Mouse (Mus musculus) liver, embryonic 13.5 days (tissue): ENCODE data around the gene Ints6. TPM values are rescaled to one million over a fixed set of nuclear protein-coding genes. Genes with fewer than 3 reads are reported as not detected.

Source experiments
- ATAC-seq: fragments of 200-750 bp; cut with Nextera tagmentation; 2 replicates; pipeline ENCODE4 v1.8.0; 2017; ENCODE audit warnings: low read depth, mild to moderate bottlenecking, moderate number of reproducible peaks, moderate library complexity
- DNase-seq: peaks from one replicate; pipeline ENCODE4 v3.0.0; 2022
- H3K27ac ChIP-seq: fragments of 300-500 bp; sonication (generic); 2 replicates; pipeline ENCODE4 v1.5.1; 2015; ENCODE audit warnings: moderate library complexity, mild to moderate bottlenecking, inconsistent platforms
- H3K27me3 ChIP-seq: fragments of 300-500 bp; sonication (generic); 2 replicates; pipeline ENCODE4 v1.6.1; 2015; ENCODE audit warnings: mild to moderate bottlenecking, inconsistent platforms
- H3K36me3 ChIP-seq: fragments of 300-500 bp; sonication (generic); 2 replicates; pipeline ENCODE4 v1.6.1; 2015; ENCODE audit warnings: mild to moderate bottlenecking, inconsistent platforms
- H3K4me1 ChIP-seq: fragments of 300-500 bp; sonication (generic); replicated peaks from 2 replicates; pipeline ENCODE4 v1.6.1; 2015; ENCODE audit warnings: inconsistent platforms
- H3K4me2 ChIP-seq: fragments of 300-500 bp; sonication (generic); 2 replicates; pipeline ENCODE4 v1.6.1; 2015; ENCODE audit warnings: inconsistent platforms, mild to moderate bottlenecking, moderate library complexity
- H3K4me3 ChIP-seq: fragments of 300-500 bp; sonication (generic); replicated peaks from 2 replicates; pipeline ENCODE4 v1.5.1; 2015; ENCODE audit warnings: mild to moderate bottlenecking, inconsistent platforms
- H3K9ac ChIP-seq: fragments of 300-500 bp; sonication (generic); 2 replicates; pipeline ENCODE4 v1.6.1; 2015; ENCODE audit warnings: mild to moderate bottlenecking, inconsistent platforms
- H3K9me3 ChIP-seq: fragments of 300-500 bp; sonication (generic); replicated peaks from 2 replicates; pipeline ENCODE4 v1.6.1; 2016; ENCODE audit warnings: inconsistent platforms
- WGBS: fragments of 180-500 bp; shearing (Covaris S2); methylation state at CpG from one replicate; pipeline ENCODE4 v1.1.7; 2015; ENCODE audit not compliant: insufficient replicate concordance; 5-methylcytosine and 5-hydroxymethylcytosine counted together
- polyA plus RNA-seq: library from polyadenylated mRNA; unstranded; fragments of >200 nt; fragmentation: Nextera tagmentation; extraction: Ambion mirVana; gene quantifications from 2 replicates; pipeline ENCODE4 v1.2.1, GENCODE M21; 2015

Ints6 gene
- polyA plus RNA-seq, 1 experiment from 2014 or later, result 10.5 TPM

DNA sequence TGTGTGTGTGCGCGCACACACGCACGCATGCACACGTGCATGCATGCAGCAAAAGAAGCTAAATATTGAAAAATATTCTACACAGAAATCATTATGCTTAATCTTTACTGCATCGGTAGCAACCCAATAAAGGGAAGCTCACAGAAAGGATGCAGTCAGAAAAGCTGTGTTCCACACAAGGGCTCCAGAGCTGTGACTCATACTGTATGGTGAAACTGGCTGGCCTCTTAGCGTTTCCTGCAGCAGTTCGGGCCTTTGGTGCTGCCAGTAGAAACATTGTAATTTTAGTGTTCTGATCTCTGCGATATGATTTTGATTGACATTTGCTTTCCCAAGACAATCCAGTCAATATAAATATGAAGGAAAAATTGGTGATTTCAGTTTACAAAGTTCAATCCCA is 17.1 kb upstream of the Ints6 start:
- WGBS, result 77% methylated on average over 9 of the region's 9 CpGs
- no peak overlapping the region for H3K4me2 ChIP-seq
- H3K27me3 ChIP-seq, result no peaks in the 10 kb centered on the region
- no peak for DNase-seq
- ATAC-seq, result no peak
- no peaks in the 10 kb centered on the region for H3K36me3 ChIP-seq
- no peak overlapping the region for H3K27ac ChIP-seq
- H3K9me3 ChIP-seq, result no peaks in the 10 kb centered on the region
- no peak overlapping the region for H3K9ac ChIP-seq
- H3K4me3 ChIP-seq, result no peak overlapping the region
- peaks cover 32% of the 10 kb centered on the region for H3K4me1 ChIP-seq

DNA sequence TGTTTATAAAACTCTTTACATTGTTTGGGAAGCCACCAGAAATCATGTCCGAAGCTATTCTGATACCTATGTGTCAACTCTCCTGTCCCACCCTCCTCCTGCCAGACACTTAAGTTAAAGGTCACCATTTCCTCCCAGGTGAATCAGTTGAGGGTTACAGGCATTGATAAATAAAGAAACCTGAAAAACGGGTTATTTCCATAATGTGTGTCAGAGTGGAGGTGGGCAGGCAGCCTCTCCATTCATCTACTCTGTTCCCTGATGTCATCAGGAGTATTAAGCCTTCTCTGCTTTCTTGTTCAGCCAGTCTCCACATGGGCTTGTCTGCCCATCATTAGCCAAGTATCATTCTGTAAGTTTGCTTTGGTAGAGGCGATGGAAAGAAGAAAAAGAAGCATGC is 14.1 kb upstream of the Ints6 start:
- no peaks in the 10 kb centered on the region for H3K36me3 ChIP-seq
- WGBS, result 74% methylated on average over 3 of the region's 3 CpGs
- H3K27ac ChIP-seq, result no peak overlapping the region
- H3K27me3 ChIP-seq, result no peaks in the 10 kb centered on the region
- DNase-seq, result no peak
- H3K4me3 ChIP-seq, result no peak overlapping the region
- H3K4me2 ChIP-seq, result no peak overlapping the region
- peaks cover 15% of the 10 kb centered on the region for H3K4me1 ChIP-seq
- ATAC-seq, result no peak
- H3K9me3 ChIP-seq, result no peaks in the 10 kb centered on the region
- H3K9ac ChIP-seq, result no peak overlapping the region

- no peak for ATAC-seq
- Histone ChIP-seq H3K4me2 (no peak overlapping the region), H3K36me3 (no peaks in the 10 kb centered on the region), H3K9ac (no peak overlapping the region), H3K4me3 (no peak overlapping the region), H3K4me1 (peaks cover 8% of the 10 kb centered on the region; the same call in 1 of the 2 replicates), H3K27ac (no peak overlapping the region), H3K9me3 (no peaks in the 10 kb centered on the region), H3K27me3 (no peaks in the 10 kb centered on the region)
- WGBS, result 77% methylated on average over 3 of the region's 3 CpGs
- no peak for DNase-seq
Observed at GRCm38 (mm10) chr14:62774246-62774645, 13.3 kb upstream of the Ints6 start.

- Histone ChIP-seq H3K4me1 (peaks cover 8% of the 10 kb centered on the region; the same call in 1 of the 2 replicates), H3K27me3 (no peaks in the 10 kb centered on the region), H3K4me3 (no peak overlapping the region), H3K36me3 (no peaks in the 10 kb centered on the region), H3K9ac (no peak overlapping the region), H3K4me2 (no peak overlapping the region), H3K27ac (no peak overlapping the region), H3K9me3 (no peaks in the 10 kb centered on the region)
- ATAC-seq (no peak), DNase-seq (no peak)
- 71% methylated on average over 6 of the region's 6 CpGs for WGBS
Observed at GRCm38 (mm10) chr14:62773766-62774165, 12.8 kb upstream of the Ints6 start.

- Histone ChIP-seq H3K9me3 (no peaks in the 10 kb centered on the region), H3K27me3 (no peaks in the 10 kb centered on the region), H3K4me3 (no peak overlapping the region), H3K4me2 (no peak overlapping the region), H3K36me3 (no peaks in the 10 kb centered on the region), H3K4me1 (peaks cover 19% of the 10 kb centered on the region), H3K9ac (no peak overlapping the region), H3K27ac (no peak overlapping the region)
- 72% methylated on average over 2 of the region's 2 CpGs for WGBS
- DNase-seq (no peak), ATAC-seq (no peak)
Observed at GRCm38 (mm10) chr14:62765398-62765797, 4.4 kb upstream of the Ints6 start.

DNA sequence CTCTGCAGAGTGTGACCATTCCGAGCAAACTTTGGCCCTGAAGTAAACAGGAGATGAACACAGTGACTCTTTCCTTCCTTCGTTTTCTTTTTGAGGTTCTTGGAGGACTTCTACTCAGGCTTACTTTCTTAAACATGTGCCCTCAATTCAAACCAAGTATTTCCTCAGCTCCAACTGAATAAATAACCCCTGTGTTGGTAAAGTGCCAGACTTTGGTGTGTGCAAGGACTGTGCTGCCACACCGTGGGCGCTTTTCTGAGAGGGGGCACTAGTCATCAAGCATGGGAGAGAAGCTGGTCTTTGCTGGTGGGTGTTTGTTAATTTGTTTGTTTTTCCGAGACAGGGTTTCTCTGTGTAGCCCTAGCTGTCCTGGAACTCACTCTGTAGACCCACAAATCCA is 3.4 kb upstream of the Ints6 start:
- H3K9me3 ChIP-seq, result no peaks in the 10 kb centered on the region
- H3K27me3 ChIP-seq, result no peaks in the 10 kb centered on the region
- no peak for ATAC-seq
- H3K36me3 ChIP-seq, result no peaks in the 10 kb centered on the region
- DNase-seq, result no peak
- no peak overlapping the region for H3K4me2 ChIP-seq
- H3K4me3 ChIP-seq, result no peak overlapping the region
- peaks cover 20% of the 10 kb centered on the region for H3K4me1 ChIP-seq
- H3K9ac ChIP-seq, result no peak overlapping the region
- 75% methylated on average over 5 of the region's 5 CpGs for WGBS
- H3K27ac ChIP-seq, result no peak overlapping the region

DNA sequence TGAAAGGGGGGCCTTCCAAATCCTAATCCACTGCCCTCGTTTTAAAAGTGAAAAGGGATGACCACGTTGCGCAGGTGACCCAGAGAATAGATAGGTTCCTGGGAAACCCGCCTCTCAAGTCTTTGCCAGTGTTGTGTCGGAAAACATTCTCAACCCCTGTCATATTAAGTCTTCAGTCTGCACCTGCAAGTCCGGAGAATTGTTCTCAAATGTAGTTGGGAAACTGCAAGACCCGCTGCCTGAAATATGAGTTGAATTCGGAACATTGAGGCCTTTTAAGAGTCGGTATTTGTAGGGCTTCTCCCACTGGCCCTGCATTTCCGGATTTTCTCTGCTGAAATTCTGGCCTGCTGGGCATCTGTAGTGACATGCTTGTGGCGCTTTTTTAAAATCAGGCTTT is 974 bp upstream of the Ints6 start:
- WGBS, result 3% methylated on average over 11 of the region's 11 CpGs
- Histone ChIP-seq H3K27me3 (no peaks in the 10 kb centered on the region), H3K9ac (peak overlapping the region; percentile 93), H3K27ac (peak overlapping the region; percentile 91), H3K9me3 (no peaks in the 10 kb centered on the region), H3K4me1 (peaks cover 34% of the 10 kb centered on the region), H3K4me3 (peak overlapping the region; percentile 80), H3K36me3 (peaks cover 9% of the 10 kb centered on the region), H3K4me2 (peak overlapping the region; percentile 87)
- no peak for DNase-seq
- ATAC-seq, result no peak

DNA sequence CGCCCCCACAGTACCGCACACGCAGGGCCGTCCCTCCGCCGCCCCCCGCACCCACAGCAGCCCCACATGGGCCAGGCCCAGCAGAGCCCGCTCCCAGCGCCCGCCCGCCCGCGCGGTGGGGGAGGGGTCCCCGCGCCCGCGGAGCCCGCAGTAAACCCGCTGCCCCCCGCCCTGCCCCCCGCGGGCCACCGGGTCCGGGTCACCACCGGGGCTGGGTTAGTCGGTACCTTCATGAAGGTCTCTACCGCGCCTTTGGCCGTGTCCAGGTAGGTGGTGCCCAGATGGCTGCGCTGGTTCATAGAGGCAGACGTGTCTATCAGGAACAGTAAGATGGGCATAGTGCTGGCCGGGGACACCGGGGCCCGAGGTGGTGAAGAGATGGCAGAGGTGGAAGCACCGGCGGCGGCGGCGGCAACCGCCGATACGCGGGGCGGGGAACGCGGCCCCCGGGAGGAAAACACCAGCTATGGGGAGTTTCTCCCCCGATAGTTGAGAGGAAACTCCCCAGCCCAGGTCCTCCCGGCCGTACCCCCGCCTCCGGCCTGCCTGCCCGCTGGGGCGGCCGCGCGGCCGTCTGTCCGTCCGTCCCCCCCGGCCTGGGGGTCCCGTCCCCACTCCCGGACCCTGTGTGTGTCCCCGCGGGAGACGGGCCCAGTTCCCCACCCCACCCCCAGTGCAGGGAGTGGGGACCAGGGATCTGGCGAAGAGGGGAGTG is 491 bp downstream of the Ints6 start:
- DNase-seq (peak; percentile 61), ATAC-seq (peak; percentile 35)
- H3K27me3 ChIP-seq, result no peaks in the 10 kb centered on the region

DNA sequence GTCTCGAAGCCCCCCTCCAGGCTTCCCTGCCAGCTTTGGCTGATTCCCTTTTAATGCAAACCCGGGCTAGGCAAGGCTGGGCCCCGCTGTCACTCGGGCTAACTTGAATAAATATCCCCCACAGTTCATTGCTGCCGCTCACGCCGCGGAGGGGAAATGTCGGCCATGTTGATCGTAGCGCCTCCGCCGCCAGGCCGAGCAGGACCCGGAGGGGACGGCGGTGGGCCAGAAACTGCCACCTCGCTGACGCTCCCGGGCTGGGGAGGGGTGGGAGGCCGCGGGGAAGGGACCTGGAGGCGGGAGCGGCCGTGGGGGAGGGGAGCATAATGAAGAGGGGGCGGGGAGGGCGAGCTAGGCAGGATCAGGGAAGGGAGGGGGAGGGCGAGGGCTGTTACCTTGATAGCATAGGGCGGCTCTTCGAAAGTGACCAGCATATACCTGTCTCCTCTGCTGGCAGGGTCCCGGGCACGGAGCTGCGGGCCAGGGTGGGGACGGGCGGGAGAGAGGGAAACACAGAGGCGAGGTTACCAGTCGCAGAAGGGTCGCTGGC is 1.1 kb downstream of the Ints6 start:
- 1% methylated on average over 38 of the region's 38 CpGs for WGBS

More for the DNA sequence above, 491 bp downstream of the Ints6 start:
- peak overlapping the region; percentile 100 for H3K27ac ChIP-seq
- no peaks in the 10 kb centered on the region for H3K9me3 ChIP-seq
- under 1% methylated on average over 61 of the region's 68 CpGs for WGBS
- peaks cover 43% of the 10 kb centered on the region for H3K4me1 ChIP-seq
- H3K4me2 ChIP-seq, result peak overlapping the region; percentile 95
- peak overlapping the region; percentile 99 for H3K4me3 ChIP-seq
- peaks cover 13% of the 10 kb centered on the region for H3K36me3 ChIP-seq
- peak overlapping the region; percentile 100 for H3K9ac ChIP-seq

DNA sequence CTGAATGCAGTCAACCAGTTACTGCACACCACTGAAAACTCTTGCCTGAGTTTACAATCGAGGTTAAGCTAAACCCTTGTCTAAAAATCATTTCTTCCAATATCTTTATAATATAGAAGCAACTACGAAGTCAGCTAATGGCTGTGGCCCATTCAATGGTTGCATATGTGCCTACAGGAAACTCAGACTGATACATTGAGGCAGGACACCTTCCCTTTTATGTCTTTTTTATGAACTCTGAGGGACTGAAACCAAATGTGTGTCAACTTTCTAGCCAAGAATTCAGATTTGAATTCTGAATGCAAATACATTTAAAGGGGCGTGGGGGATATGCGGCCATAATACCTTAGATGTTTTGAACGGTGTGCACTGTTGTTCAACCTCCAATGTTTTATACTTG is 2.3 kb downstream of the Ints6 start:
- peak overlapping the region; percentile 95 for H3K4me2 ChIP-seq

More for the DNA sequence above, 1.1 kb downstream of the Ints6 start:
- Histone ChIP-seq H3K36me3 (peaks cover 13% of the 10 kb centered on the region), H3K4me2 (peak overlapping the region; percentile 95), H3K4me3 (peak overlapping the region; percentile 99), H3K9me3 (no peaks in the 10 kb centered on the region), H3K4me1 (peaks cover 49% of the 10 kb centered on the region), H3K27me3 (no peaks in the 10 kb centered on the region), H3K9ac (peak overlapping the region; percentile 100), H3K27ac (peak overlapping the region; percentile 100)
- peak; percentile 43 for ATAC-seq
- peak; percentile 60 for DNase-seq

GRCm38 (mm10) chr14:62755095-62755640 is 5.8 kb downstream of the Ints6 start:
- peak overlapping the region; percentile 38; the same call in 1 of the 2 replicates for H3K9ac ChIP-seq
- peaks cover 58% of the 10 kb centered on the region for H3K4me1 ChIP-seq
- WGBS, result 53% methylated on average over 1 of the region's 1 CpGs
- peak overlapping the region; percentile 8; the same call in 1 of the 2 replicates for H3K4me2 ChIP-seq
- DNase-seq (no peak), ATAC-seq (no peak)
- peaks cover 23% of the 10 kb centered on the region for H3K36me3 ChIP-seq
- H3K9me3 ChIP-seq, result no peaks in the 10 kb centered on the region
- H3K27ac ChIP-seq, result peak overlapping the region; percentile 84
- H3K27me3 ChIP-seq, result no peaks in the 10 kb centered on the region
- no peak overlapping the region for H3K4me3 ChIP-seq

More for the DNA sequence above, 2.3 kb downstream of the Ints6 start:
- H3K9me3 ChIP-seq, result no peaks in the 10 kb centered on the region
- peak overlapping the region; percentile 100; the same call in 1 of the 2 replicates for H3K9ac ChIP-seq
- no peaks in the 10 kb centered on the region for H3K27me3 ChIP-seq
- peak overlapping the region; percentile 100; the same call in 1 of the 2 replicates for H3K27ac ChIP-seq
- peaks cover 58% of the 10 kb centered on the region for H3K4me1 ChIP-seq
- ATAC-seq (no peak), DNase-seq (no peak)
- H3K36me3 ChIP-seq, result peaks cover 17% of the 10 kb centered on the region
- 86% methylated on average over 5 of the region's 5 CpGs for WGBS
- H3K4me3 ChIP-seq, result peak overlapping the region; percentile 99
